Comparison of ENCODE assay signal across 9 mouse cellular contexts in genomic region chr5:34955630-34956029, GRCm38 (mm10). TPM values are rescaled to one million over a fixed set of nuclear protein-coding genes. Genes with fewer than 3 reads are reported as not detected.
DNase-seq lines count a peak whose midpoint lies in the region; ATAC-seq and TF ChIP-seq lines count a peak whose summit lies in the region.
"Had no signal": no experiment of that assay in that cellular context is flagged by ENCODE, and none has a peak within 500 bp of the region (broad histone marks: within the 10 kb centered on the region; RNA-seq: fewer than 3 reads in every experiment).

No protein-coding gene starts in this region.

- no peak for TF ChIP-seq CTCF in hindbrain, postnatal 0 days (IDR thresholded peaks at IDR 0.05; ENCODE audit: low read depth)

- H3K9ac ChIP-seq in hindbrain, postnatal 0 days (replicated peaks; ENCODE audit: low read length): no peak overlapping the region
- no peak overlapping the region for H3K9ac ChIP-seq in hindbrain, embryonic 12.5 days
- H3K9ac ChIP-seq in heart, embryonic 14.5 days (ENCODE audit: low read length): no peak overlapping the region
- no peak overlapping the region for H3K9ac ChIP-seq in liver, embryonic 12.5 days

- no peak for ATAC-seq in hindbrain, postnatal 0 days
- no peak for ATAC-seq in hindbrain, embryonic 12.5 days (ENCODE audit: low FRiP score)
- peak; percentile 36; the same call in 1 of the 2 replicates for ATAC-seq in heart, embryonic 14.5 days (ENCODE audit: insufficient number of reproducible peaks, insufficient read depth, low FRiP score, low read depth)
- no peak for ATAC-seq in liver, embryonic 12.5 days

- DNase-seq in hindbrain, postnatal 0 days (ENCODE audit: low spot score): peak; percentile 60
- peak; percentile 67 for DNase-seq in 3T3-L1 (ENCODE audit: low read depth, low spot score)
- peak; percentile 56 for DNase-seq in Muller cell, postnatal 12 days (ENCODE audit: inconsistent ontology term)
- no peak for DNase-seq in right cerebral cortex, adult 18-20 months
- no peak for DNase-seq in yolk sac, embryonic 10.5 days (ENCODE audit: low spot score)
- DNase-seq: thymus, adult 2 months had no signal

- peaks cover 45% of the 10 kb centered on the region for H3K4me1 ChIP-seq in hindbrain, postnatal 0 days (ENCODE audit: insufficient read depth, low read length)
- H3K4me1 ChIP-seq in hindbrain, embryonic 12.5 days: peaks cover 66% of the 10 kb centered on the region
- H3K4me1 ChIP-seq in heart, embryonic 14.5 days (ENCODE audit: control insufficient read depth in 2 of 2, insufficient read depth in 2 of 2, low read length in 2 of 2): peaks cover 50 to 55% of the 10 kb centered on the region in 2 experiments
- peaks cover 85% of the 10 kb centered on the region for H3K4me1 ChIP-seq in liver, embryonic 12.5 days

- no peak overlapping the region for H3K4me3 ChIP-seq in hindbrain, postnatal 0 days (ENCODE audit: low read length)
- no peak overlapping the region for H3K4me3 ChIP-seq in hindbrain, embryonic 12.5 days
- no peak overlapping the region for H3K4me3 ChIP-seq in heart, embryonic 14.5 days (ENCODE audit: control insufficient read depth in 1 of 2, insufficient read depth in 1 of 2, low read depth in 1 of 2, low read length in 2 of 2)
- no peak overlapping the region for H3K4me3 ChIP-seq in liver, embryonic 12.5 days

- 33% methylated on average over 5 of the region's 5 CpGs for WGBS in hindbrain, postnatal 0 days
- 70% methylated on average over 5 of the region's 5 CpGs for WGBS in hindbrain, embryonic 12.5 days
- 5% methylated on average over 5 of the region's 5 CpGs for WGBS in heart, embryonic 14.5 days
- WGBS in liver, embryonic 12.5 days (ENCODE audit: insufficient replicate concordance): 50% methylated on average over 5 of the region's 5 CpGs

- no peaks in the 10 kb centered on the region for H3K36me3 ChIP-seq in hindbrain, postnatal 0 days (ENCODE audit: insufficient read depth, low read length)
- 0 out of 2 replicates have a peak, but pooled peaks cover 3% of the 10 kb centered on the region for H3K36me3 ChIP-seq in hindbrain, embryonic 12.5 days
- H3K36me3 ChIP-seq in heart, embryonic 14.5 days (ENCODE audit: control insufficient read depth, insufficient read depth, low read length): peaks cover 5% of the 10 kb centered on the region; the same call in 1 of the 2 replicates
- H3K36me3 ChIP-seq in liver, embryonic 12.5 days: peaks cover 8% of the 10 kb centered on the region; the same call in 1 of the 2 replicates

- no peak overlapping the region for H3K27ac ChIP-seq in hindbrain, postnatal 0 days
- H3K27ac ChIP-seq in hindbrain, embryonic 12.5 days: no peak overlapping the region
- H3K27ac ChIP-seq in heart, embryonic 14.5 days (replicated peaks in 1 of 2; ENCODE audit: control insufficient read depth in 1 of 2, insufficient read depth in 1 of 2, low read depth in 2 of 2, low read length in 2 of 2): peak overlapping the region; percentile 63 to 68
- no peak overlapping the region for H3K27ac ChIP-seq in liver, embryonic 12.5 days

- no peaks in the 10 kb centered on the region for H3K9me3 ChIP-seq in hindbrain, postnatal 0 days (ENCODE audit: low read length)
- H3K9me3 ChIP-seq in hindbrain, embryonic 12.5 days (replicated peaks): peaks cover 8% of the 10 kb centered on the region
- no peaks in the 10 kb centered on the region for H3K9me3 ChIP-seq in heart, embryonic 14.5 days (ENCODE audit: control insufficient read depth, low read length)
- H3K9me3 ChIP-seq in liver, embryonic 12.5 days (replicated peaks): no peaks in the 10 kb centered on the region; the same call in 1 of the 2 replicates

- H3K4me2 ChIP-seq in hindbrain, postnatal 0 days (ENCODE audit: low read depth, low read length): no peak overlapping the region
- no peak overlapping the region for H3K4me2 ChIP-seq in hindbrain, embryonic 12.5 days (replicated peaks)
- H3K4me2 ChIP-seq in heart, embryonic 14.5 days (ENCODE audit: low read length): peak overlapping the region; percentile 37
- H3K4me2 ChIP-seq in liver, embryonic 12.5 days: no peak overlapping the region

- no peaks in the 10 kb centered on the region for H3K27me3 ChIP-seq in hindbrain, postnatal 0 days (ENCODE audit: insufficient read depth, low read length)
- H3K27me3 ChIP-seq in hindbrain, embryonic 12.5 days: no peaks in the 10 kb centered on the region
- no peaks in the 10 kb centered on the region for H3K27me3 ChIP-seq in heart, embryonic 14.5 days (ENCODE audit: control insufficient read depth, insufficient read depth, low read length)
- H3K27me3 ChIP-seq in liver, embryonic 12.5 days (replicated peaks): no peaks in the 10 kb centered on the region

RNA-seq across cellular contexts. Expression of gene Rgs12, which starts 6.4 kb away (rescaled TPM):
- total RNA-seq in hindbrain, postnatal 0 days (2014; rRNA removed): 57.9 and 62.5 TPM in 2 replicates
- 32.3 and 35.1 TPM in 2 replicates for polyA plus RNA-seq in hindbrain, postnatal 0 days (2015; fragmentation: Nextera tagmentation; extraction: Ambion mirVana)
- 65.3 and 67.3 TPM in 2 replicates for polyA plus RNA-seq in hindbrain, embryonic 12.5 days (2016; fragmentation: Nextera tagmentation; extraction: Ambion mirVana)
- polyA plus RNA-seq in heart, embryonic 14.5 days (2014; fragmentation: Nextera tagmentation; extraction: Ambion mirVana): 23.3 and 30.6 TPM in 2 replicates
- 30.1 and 31.7 TPM in 2 replicates for polyA plus RNA-seq in liver, embryonic 12.5 days (2016; fragmentation: Nextera tagmentation; extraction: Ambion mirVana)

RNA-seq across cellular contexts. Expression of gene Msantd1, which starts 47.8 kb away (rescaled TPM):
- total RNA-seq in hindbrain, postnatal 0 days (2014; rRNA removed): 8.8 and 10.0 TPM in 2 replicates
- 5.9 and 7.8 TPM in 2 replicates for polyA plus RNA-seq in hindbrain, postnatal 0 days (2015; fragmentation: Nextera tagmentation; extraction: Ambion mirVana)
- polyA plus RNA-seq in hindbrain, embryonic 12.5 days (2016; fragmentation: Nextera tagmentation; extraction: Ambion mirVana): 1.6 TPM in 2 replicates
- polyA plus RNA-seq in heart, embryonic 14.5 days (2014; fragmentation: Nextera tagmentation; extraction: Ambion mirVana): 0.42 and 0.73 TPM in 2 replicates
- polyA plus RNA-seq in liver, embryonic 12.5 days (2016; fragmentation: Nextera tagmentation; extraction: Ambion mirVana): 0.18 and 0.69 TPM in 2 replicates

Comparison
In these comparisons a context has a peak if more than half of its experiments do, and no peak if none do; other contexts are left out.
1. DNase-seq: peak in hindbrain, postnatal 0 days (single experiment), 3T3-L1 (single experiment) and Muller cell, postnatal 12 days (single experiment); none in right cerebral cortex, adult 18-20 months (single experiment) and yolk sac, embryonic 10.5 days (single experiment).
2. H3K27ac ChIP-seq: peak in heart, embryonic 14.5 days (2 of 2); none in hindbrain, postnatal 0 days (single experiment), hindbrain, embryonic 12.5 days (single experiment) and liver, embryonic 12.5 days (single experiment).